Mouse (Mus musculus) heart, postnatal 0 days (tissue): Measurements from ENCODE around the gene Cyba.

Source experiments
- CTCF ChIP-seq: IDR thresholded peaks from 2 replicates; pipeline ENCODE4 v1.5.1; 2016; ENCODE audit warnings: antibody characterized with exemption, control low read depth, low read depth
- EP300 ChIP-seq: IDR thresholded peaks from 2 replicates; pipeline ENCODE4 v1.6.1; 2016; ENCODE audit warnings: antibody characterized with exemption, low read depth

DNA sequence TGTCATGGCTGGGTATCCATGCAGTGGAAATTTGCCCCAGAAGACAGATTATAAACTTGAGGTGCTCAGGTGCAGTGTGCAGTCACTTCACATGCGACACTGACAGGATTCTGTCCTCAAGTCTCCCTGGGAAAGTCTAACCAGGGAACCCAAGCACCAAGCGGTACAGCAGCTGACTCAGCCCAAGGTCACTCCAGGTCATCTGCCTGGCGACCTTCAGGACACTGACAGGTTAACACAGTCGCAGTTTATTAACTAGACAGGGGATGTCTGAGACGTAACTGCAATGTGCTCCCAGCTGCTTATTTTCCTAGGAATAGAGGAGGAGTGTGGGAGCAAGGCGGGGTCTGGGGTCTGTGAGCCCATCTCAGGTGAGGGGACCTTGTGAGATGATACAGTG lies 36.7 kb upstream of the Cyba start:
- TF ChIP-seq CTCF, result no peak
- TF ChIP-seq EP300, result no peak
